Mouse (Mus musculus): Measurements from ENCODE around the gene Plac9a.
"Not testable (repeated sequence)": the region's sequence is repeated elsewhere in the genome, so short reads cannot be mapped to it uniquely, and the experiment has no call there.

Plac9a gene

GRCm38 (mm10) chr14:25903000-25903399, at the start of gene Plac9a:
Gene Plac9a, minus strand, starts transcription at chr14:25903100.
- not testable (repeated sequence) for DNase-seq

DNA sequence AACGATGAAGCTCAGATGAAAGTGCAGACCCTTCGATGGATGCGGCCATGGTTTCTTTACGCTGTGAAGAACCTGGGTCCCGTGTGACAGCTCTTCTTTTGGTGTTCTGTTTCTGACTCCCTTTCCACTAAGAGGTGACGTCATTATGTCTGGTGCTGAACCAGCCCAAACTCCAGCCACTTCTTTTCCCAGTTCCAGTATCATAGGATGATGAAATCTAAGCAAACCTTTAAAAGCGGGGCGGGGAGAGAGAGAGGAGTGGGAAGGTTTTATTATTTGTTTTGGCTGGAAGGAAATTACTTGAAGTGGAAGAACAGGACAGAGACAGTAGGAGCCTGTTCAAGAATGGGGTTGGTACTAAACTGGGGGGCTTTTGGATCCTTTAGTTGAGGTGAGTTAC, 35.1 kb upstream of the Plac9a start, which contains the start of gene Cphx1:
TSS of gene Cphx1 (plus strand) at position 301 of the 400 bp plus-strand sequence.
- not testable (repeated sequence) for DNase-seq

DNA sequence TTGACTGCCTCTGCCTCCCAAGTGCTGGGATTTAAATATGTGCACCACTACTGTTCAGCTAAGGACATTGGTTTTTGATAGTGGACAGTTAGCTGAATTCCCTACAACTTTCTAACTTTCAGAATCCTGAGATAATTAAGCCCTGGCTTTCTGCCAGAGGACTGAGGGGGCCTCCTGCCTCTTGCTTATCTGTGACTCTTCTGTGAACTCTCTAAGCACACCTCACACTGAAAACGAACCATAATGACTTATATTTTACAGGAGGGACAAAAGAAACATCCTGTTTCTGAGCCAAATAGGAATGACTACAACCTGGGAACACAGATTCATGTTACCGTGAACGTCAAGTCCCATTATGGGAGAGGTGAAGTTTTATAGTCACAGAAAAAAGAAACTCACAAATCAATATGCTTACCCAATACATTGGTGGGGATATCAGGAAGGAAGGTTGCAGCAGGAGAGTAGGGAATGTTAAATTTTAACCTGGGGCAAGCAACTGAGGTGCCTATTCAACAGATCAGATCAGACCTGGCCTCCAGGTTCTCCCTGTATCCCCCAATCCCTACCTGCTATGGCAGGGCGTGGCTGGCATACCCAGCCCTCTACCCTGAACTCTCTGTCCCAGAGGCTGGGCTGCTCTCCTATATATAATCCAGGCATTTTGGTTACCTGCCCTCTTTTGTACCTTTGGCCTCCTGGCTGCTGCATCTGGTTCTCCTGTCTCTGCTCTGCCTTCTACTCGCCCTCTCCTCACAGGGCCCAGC, 34.1 kb upstream of the Plac9a start:
- not testable (repeated sequence) for DNase-seq

- not testable (repeated sequence) for DNase-seq
These were observed 24.6 kb upstream of the Plac9a start, which contains the start of gene Tmem254a for GRCm38 (mm10) chr14:25927562-25927881. Gene Tmem254a, minus strand, starts transcription at chr14:25927672.

- not testable (repeated sequence) for DNase-seq
These were observed 24.1 kb upstream of the Plac9a start for GRCm38 (mm10) chr14:25926814-25927561.

DNA sequence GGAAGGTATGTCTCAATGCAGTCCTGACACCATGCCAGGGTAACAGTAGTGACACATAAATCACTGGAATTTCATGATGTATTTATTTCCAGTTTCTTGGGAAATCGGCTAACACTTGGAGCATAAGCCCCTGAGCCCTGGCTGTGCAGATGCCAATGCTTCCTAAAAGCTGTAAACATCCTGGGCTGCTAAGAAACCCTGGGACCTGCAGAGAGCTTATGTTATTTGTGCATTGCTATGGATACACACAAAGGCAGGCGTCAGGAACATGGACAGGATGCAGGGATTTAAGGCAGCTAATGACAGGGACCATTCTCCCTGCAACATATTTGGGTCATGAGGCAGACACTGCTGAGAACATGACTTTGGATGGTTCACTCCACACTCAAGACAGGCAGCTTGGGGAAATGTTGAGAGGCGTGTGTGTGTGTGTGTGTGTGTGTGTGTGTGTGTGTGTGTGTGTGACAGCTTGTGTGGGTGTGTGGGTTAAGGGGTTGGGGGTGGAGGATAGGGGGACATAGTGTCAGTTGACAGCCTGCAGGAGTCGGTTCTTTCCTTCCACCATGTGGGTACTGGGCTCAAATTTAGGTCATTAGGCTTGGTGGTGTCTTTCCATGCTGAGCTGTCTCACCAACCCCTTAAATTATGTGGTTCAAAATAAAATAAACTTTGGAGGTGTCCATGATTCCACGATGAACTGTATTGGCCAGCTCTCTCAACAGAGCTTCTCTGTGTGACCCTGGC, 15.7 kb upstream of the Plac9a start:
- DNase-seq, result not testable (repeated sequence)

DNA sequence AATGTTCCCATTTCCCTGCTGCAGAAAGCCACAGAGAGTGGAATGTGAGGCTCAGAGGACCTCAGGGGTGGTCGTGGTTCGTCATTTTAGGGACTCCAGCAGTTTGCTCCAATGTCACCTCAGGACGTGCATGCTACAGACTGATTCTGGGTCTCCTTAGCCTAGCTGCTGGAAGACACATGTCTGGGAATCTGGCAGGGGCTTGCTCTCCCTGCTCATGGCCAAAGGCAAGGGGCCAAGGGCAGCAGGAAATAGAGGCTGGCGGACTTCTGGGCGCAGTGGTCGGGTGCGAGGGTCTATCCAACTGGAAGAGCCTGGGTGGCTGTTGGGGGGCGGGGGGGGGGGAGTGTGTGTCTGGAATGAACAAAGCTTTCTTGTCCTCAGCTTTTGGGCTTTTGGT, 6.1 kb upstream of the Plac9a start:
- not testable (repeated sequence) for DNase-seq

DNA sequence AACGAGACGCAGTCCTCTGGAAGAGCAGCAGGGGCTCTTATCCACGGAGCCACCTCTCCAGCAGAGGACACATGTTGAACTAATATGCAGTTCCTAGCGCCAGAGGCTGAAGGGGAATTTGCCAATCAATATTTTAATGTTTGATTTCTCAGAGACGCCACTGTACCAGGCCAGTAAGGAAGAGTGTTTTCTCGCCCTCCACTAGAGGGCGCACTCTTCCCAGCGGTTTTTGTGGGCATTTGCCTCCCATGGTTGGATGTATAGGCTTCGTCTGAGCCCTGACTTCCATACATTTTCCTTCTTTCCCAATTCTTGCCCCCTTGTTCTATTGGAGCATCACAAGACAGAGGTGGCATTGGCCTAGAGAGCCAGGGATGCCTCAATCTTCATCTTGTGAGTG, 4.4 kb upstream of the Plac9a start:
- DNase-seq, result not testable (repeated sequence)

GRCm38 (mm10) chr14:25905243-25905642, 2.3 kb upstream of the Plac9a start:
- not testable (repeated sequence) for DNase-seq

DNA sequence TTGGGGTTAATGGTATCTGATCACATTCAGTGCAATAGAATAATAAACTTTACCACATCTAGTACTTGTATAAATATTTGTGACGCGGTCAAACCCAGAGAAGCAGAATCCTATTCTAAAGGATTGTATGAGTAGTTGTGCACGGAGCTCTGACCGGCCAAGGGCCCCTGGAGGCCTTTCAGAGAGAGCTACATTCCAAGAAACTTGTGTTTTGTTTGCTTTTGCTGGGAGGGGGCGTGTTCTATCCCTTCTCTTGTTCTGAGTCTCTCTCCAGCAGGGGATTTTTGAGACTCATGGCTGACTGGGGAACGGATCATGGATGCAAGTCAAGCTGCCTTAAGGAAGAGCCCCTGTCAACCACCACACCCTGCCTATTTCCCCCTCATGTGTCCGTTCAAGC, 7.2 kb downstream of the Plac9a start:
- DNase-seq, result not testable (repeated sequence)

GRCm38 (mm10) chr14:25894566-25894965, 8.3 kb downstream of the Plac9a start:
- DNase-seq, result not testable (repeated sequence)

- not testable (repeated sequence) for DNase-seq
These were observed 17.0 kb downstream of the Plac9a start for GRCm38 (mm10) chr14:25885886-25886285.

DNA sequence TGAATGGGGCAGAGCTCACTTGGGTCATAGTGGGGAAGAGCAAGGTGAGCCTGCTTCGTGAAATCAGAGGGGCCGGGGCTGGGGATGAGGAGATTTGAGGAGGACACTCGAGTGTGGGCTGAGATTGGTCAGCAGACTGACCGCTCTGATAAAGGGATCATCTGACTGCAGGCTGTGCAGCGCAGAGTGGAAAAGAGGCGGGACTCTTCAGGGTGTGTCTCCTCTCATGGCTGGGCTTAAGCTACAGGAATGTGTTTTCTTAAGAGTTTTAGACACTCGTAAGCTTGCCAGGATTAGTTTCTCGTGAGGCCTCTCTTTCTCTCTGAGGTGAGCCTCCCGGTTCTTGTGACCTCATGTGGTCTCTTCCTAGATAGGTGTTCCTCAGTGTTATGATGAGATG, 21.1 kb downstream of the Plac9a start:
- not testable (repeated sequence) for DNase-seq

DNA sequence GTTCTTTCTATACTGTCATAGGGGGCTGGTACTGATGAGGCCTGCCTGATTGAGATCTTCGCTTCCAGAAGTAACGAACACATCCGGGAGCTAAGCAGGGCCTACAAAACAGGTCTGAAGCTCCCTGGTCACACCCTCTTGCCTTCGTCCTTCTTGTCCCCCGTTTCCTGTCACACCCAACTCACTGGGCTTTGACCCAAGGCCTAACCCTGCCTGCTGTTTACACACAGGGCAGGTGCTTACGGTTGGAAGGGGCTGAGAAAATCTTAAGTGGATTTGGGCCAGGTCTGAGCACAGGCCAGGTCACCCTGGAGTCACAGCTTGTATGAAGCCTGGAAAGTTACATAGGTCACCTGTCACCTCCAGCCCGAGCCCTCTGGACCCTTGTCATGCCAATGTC, 26.3 kb downstream of the Plac9a start:
- DNase-seq, result not testable (repeated sequence)

GRCm38 (mm10) chr14:25872461-25873415, 30.2 kb downstream of the Plac9a start:
- DNase-seq, result peak; percentile 42

- DNase-seq, result no peak
These were observed 33.6 kb downstream of the Plac9a start for GRCm38 (mm10) chr14:25869135-25869878.

DNA sequence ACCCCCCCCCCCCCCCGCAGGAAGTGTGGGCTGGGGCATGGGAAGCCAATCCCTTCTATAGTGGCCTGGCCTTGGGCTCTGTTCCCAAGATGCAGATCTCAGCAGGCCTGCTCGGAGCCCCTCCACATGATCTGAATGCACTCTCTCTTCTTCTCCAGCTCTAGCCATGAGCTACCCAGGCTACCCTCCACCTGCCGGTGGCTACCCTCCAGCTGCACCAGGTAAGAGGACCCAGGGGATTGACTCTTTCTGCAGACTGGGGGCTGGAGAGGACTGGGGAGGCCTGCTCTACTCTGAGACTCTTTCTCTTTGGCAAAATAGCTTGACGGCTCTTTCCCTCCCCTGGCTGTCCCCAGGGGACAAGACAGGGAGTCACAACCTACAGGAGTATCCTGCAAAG, 34.2 kb downstream of the Plac9a start:
- no peak for DNase-seq

DNA sequence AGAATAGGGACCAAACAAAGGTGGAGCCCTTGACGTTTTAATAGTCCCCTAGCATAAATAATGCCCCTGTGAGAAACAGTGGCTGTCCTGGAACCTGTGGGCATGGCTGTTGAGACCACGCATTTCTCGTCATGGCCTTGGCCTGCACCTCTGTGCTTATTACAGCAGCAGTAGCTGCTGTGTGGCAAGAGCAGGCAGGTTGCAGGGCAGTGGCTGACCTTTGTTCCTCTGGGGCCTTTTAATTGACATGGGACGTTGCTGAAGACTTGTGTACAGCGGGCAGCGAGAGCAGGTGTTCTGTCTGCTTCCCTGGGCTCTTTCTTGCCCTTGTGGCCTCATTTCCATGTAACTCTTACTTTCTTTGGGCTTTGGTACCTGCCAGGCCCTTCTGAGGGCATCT, 35.1 kb downstream of the Plac9a start:
- peak; percentile 40 for DNase-seq

GRCm38 (mm10) chr14:25866832-25867231, 36.1 kb downstream of the Plac9a start:
- DNase-seq, result no peak

DNA sequence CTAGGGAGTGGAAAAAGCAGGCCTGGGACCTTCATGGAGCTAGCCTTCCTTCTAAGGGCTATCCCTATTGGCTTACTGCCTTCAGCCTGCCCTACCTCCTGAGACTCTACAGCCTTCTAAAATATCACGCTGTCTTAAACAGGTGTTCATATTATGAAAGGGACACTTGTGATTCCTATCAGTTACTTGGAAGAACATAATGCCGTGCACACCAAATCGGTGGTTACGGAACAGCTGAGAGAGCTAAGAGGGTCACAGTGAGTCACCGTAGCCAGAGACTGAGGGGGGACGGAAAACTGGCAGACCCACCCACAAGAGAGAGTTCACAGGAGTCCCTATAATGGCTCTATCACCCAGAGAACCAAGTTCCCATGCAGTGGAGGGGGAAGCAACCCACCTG, 36.5 kb downstream of the Plac9a start:
- no peak for DNase-seq

GRCm38 (mm10) chr14:25865251-25865650, 37.6 kb downstream of the Plac9a start:
- DNase-seq, result no peak
